Mouse (Mus musculus) forebrain, embryonic 12.5 days (tissue): Measurements from ENCODE around the gene Olfr90. TPM values are rescaled to one million over a fixed set of nuclear protein-coding genes. Genes with fewer than 3 reads are reported as not detected.
A peak's percentile ranks its signal among the peaks of the same experiment; 100 is the strongest.

ENCODE experiments used
- ATAC-seq: fragments of 200-750 bp; cut with Nextera tagmentation; 2 replicates; pipeline ENCODE4 v1.8.0; 2017; ENCODE audit warnings: moderate TSS enrichment; ENCODE audit not compliant: low FRiP score
- H3K27ac ChIP-seq: fragments of 300-500 bp; sonication (generic); 2 replicates; pipeline ENCODE4 v1.5.1; 2016; ENCODE audit warnings: mild to moderate bottlenecking
- H3K27me3 ChIP-seq: fragments of 300-500 bp; sonication (generic); 2 replicates; pipeline ENCODE4 v1.6.1; 2016; ENCODE audit warnings: mild to moderate bottlenecking
- H3K36me3 ChIP-seq: fragments of 300-500 bp; sonication (generic); replicated peaks from 2 replicates; pipeline ENCODE4 v1.6.1; 2016; ENCODE audit warnings: mild to moderate bottlenecking
- H3K4me1 ChIP-seq: fragments of 300-500 bp; sonication (generic); 2 replicates; pipeline ENCODE4 v1.6.1; 2016
- H3K4me2 ChIP-seq: fragments of 300-500 bp; sonication (generic); 2 replicates; pipeline ENCODE4 v1.6.1; 2016; ENCODE audit warnings: mild to moderate bottlenecking, moderate library complexity
- H3K4me3 ChIP-seq: fragments of 300-500 bp; sonication (generic); replicated peaks from 2 replicates; pipeline ENCODE4 v1.5.1; 2016; ENCODE audit warnings: mild to moderate bottlenecking
- H3K9ac ChIP-seq: fragments of 300-500 bp; sonication (generic); 2 replicates; pipeline ENCODE4 v1.6.1; 2016; ENCODE audit warnings: mild to moderate bottlenecking
- H3K9me3 ChIP-seq: fragments of 300-500 bp; sonication (generic); 2 replicates; pipeline ENCODE4 v1.6.1; 2016
- WGBS: fragments of 180-500 bp; shearing (Covaris S2); methylation state at CpG from one replicate; pipeline ENCODE4 v1.1.7; 2016; 5-methylcytosine and 5-hydroxymethylcytosine counted together
- polyA plus RNA-seq: library from polyadenylated mRNA; unstranded; fragments of >200 nt; fragmentation: Nextera tagmentation; extraction: Ambion mirVana; gene quantifications from 2 replicates; pipeline ENCODE4 v1.2.1, GENCODE M21; 2016

Olfr90 gene
- polyA plus RNA-seq, 1 experiment from 2014 or later, result 0.06 TPM

DNA sequence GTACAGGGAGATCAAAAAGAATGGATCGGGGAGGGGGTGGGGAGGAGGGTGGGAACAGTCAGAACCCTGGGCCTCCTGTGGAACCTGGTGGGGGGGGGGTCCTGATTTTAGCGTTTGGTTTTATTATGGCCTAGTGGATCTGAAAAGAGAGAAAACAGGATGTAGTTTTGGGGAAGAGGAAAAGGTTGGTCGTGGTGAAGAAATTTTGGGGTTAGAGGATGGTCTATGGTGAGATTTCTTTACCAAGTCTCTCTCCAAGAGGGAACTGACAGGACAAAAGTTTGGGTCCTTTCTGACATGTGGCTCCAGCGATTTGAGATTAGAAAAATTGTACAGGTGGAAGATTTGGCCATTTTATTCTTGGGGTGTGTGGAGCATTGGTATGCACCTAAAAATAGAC is 36.6 kb downstream of the Olfr90 start:
- H3K27me3 ChIP-seq, result peaks cover 12% of the 10 kb centered on the region
- ATAC-seq, result no peak
- H3K4me1 ChIP-seq, result peaks cover 49% of the 10 kb centered on the region
- H3K4me3 ChIP-seq, result peak overlapping the region; percentile 74; the same call in 1 of the 2 replicates
- H3K27ac ChIP-seq, result no peak overlapping the region
- H3K36me3 ChIP-seq, result peaks cover 31% of the 10 kb centered on the region
- peak overlapping the region; percentile 92; the same call in 1 of the 2 replicates for H3K9ac ChIP-seq
- H3K9me3 ChIP-seq, result no peaks in the 10 kb centered on the region
- peak overlapping the region; percentile 80 for H3K4me2 ChIP-seq
- WGBS, result 47% methylated on average over 4 of the region's 4 CpGs

DNA sequence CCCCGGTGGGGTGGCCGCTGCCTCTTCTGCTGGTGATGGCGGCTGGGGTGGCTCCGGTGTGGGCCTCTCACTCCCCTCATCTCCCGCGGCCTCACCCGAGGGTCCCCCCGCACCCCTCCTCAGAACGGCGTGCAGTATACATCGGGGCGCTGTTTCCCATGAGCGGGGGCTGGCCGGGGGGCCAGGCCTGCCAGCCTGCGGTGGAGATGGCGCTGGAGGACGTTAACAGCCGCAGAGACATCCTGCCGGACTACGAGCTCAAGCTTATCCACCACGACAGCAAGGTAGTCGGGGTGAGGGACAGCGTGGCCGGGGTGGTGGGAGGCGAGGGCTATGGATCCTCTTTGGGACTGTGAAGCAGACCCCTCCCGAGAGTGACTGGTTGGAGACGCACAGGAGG is 37.4 kb downstream of the Olfr90 start:
- Histone ChIP-seq H3K27ac (peak overlapping the region; percentile 81), H3K9me3 (no peaks in the 10 kb centered on the region), H3K4me2 (peak overlapping the region; percentile 80), H3K4me1 (peaks cover 51% of the 10 kb centered on the region), H3K36me3 (peaks cover 22% of the 10 kb centered on the region), H3K9ac (peak overlapping the region; percentile 92), H3K27me3 (peaks cover 12% of the 10 kb centered on the region), H3K4me3 (peak overlapping the region; percentile 74)
- peak; percentile 33 for ATAC-seq
- 1% methylated on average over 27 of the region's 27 CpGs for WGBS

DNA sequence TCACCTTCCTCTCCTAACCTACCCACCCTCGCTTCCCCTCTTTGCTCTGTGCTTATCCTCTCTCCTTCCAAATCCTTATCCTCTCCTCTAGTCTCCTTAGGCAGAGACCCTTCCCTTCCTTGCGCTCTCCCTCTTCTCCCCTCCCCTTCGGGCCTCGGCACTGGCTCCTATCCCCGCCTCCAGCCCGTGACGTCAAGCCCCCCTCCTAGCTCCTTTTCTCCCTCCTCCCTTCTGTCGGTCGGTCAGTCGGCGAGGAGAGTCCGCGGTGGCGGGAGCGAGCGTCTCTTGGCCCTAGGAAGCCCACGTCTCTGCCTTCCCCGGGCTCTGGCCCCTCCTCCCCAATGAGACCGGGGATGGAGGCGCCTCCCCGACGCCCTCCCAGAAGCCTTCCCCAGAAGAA is 37.9 kb downstream of the Olfr90 start:
- peak; percentile 75 for ATAC-seq
- H3K9ac ChIP-seq, result peak overlapping the region; percentile 92
- H3K4me2 ChIP-seq, result peak overlapping the region; percentile 80
- peaks cover 18% of the 10 kb centered on the region for H3K36me3 ChIP-seq
- WGBS, result under 1% methylated on average over 22 of the region's 22 CpGs
- H3K4me3 ChIP-seq, result peak overlapping the region; percentile 74
- H3K4me1 ChIP-seq, result peaks cover 51% of the 10 kb centered on the region
- H3K27ac ChIP-seq, result peak overlapping the region; percentile 81
- H3K9me3 ChIP-seq, result no peaks in the 10 kb centered on the region
- peaks cover 12% of the 10 kb centered on the region for H3K27me3 ChIP-seq

DNA sequence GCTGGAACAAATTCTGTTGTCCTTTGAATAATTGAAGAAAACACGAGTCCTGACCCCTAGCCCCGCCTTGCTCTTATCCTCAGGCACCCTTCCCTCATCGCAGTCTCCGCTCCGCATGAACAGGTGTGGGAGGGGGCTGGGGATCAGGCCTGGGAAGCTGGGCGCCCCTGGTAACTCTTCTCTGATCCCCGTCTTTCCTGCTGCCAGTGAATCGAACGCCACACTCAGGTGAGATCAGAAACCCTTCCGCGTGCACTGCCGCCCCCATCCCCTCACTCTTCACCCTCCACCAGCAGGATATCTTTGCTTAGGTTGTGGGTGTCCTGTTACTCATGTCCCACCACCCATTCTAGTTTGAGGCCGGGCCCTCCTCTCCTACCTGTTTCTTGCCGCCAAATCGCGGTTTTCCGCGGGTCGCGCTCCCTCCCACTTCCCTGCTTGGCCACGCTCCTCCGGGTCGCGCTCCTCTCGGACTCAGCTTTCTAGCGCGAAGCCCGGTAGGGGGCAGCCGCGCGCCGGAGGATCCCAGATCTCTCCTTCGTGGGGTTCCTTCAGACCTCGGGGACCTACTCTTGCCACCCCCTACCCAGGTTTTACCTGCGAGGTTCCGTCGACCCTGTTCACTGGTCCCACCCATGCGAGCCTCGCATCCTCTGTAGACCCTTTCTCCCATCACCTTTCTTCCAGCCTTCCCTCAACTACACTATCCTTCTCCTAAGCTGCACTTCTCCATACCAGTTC is 38.6 kb downstream of the Olfr90 start:
- Histone ChIP-seq H3K4me1 (peaks cover 55% of the 10 kb centered on the region), H3K27ac (peak overlapping the region; percentile 81), H3K4me2 (peak overlapping the region; percentile 80), H3K36me3 (peaks cover 11% of the 10 kb centered on the region), H3K9ac (peak overlapping the region; percentile 92; the same call in 1 of the 2 replicates), H3K27me3 (peaks cover 12% of the 10 kb centered on the region), H3K4me3 (peak overlapping the region; percentile 74), H3K9me3 (no peaks in the 10 kb centered on the region)
- under 1% methylated on average over 39 of the region's 39 CpGs for WGBS
- peak; percentile 22 for ATAC-seq

DNA sequence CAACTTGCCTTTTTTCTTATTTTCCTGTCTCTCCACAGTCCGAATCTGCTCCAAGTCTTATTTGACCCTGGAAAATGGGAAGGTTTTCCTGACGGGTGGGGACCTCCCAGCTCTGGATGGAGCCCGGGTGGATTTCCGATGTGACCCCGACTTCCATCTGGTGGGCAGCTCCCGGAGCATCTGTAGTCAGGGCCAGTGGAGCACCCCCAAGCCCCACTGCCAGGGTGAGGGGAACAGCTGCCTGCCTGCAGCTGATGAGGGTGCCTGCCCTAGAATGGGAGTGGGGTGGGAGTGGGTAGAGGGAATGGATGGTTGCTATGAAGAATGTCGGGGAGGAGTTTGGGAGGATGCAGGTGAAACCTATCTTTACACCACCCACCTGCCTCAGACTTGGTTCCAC is 39.9 kb downstream of the Olfr90 start:
- 69% methylated on average over 7 of the region's 7 CpGs for WGBS
- Histone ChIP-seq H3K9me3 (no peaks in the 10 kb centered on the region), H3K4me2 (peak overlapping the region; percentile 88), H3K27me3 (peaks cover 12% of the 10 kb centered on the region), H3K4me1 (peaks cover 54% of the 10 kb centered on the region), H3K4me3 (peak overlapping the region; percentile 13; the same call in 1 of the 2 replicates), H3K36me3 (no peaks in the 10 kb centered on the region), H3K9ac (0 out of 2 replicates have a peak overlapping the region, but pooled peaks have one; percentile 9), H3K27ac (no peak overlapping the region)
- no peak for ATAC-seq

DNA sequence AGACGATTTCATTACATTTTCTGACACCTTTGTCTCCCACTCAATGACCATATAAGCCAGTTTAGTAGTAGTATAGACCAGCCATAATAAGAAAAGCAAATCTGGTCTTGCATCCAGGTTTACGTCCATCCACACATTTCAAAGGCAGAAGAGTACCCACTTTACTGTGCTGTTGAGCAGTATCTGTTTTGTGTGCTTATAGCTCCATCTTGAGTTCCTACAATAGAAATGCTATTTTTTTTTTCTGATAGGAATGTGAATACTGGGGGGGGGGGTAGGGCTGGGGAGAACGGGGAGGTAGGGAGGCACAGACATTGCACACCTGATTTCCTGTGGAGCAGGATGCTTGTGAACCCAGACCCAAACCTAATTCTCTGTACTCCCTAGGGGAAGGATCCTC is 40.3 kb downstream of the Olfr90 start:
- H3K4me1 ChIP-seq, result peaks cover 51% of the 10 kb centered on the region
- ATAC-seq, result no peak
- H3K27ac ChIP-seq, result no peak overlapping the region
- 40% methylated on average over 3 of the region's 3 CpGs for WGBS
- H3K4me3 ChIP-seq, result peak overlapping the region; percentile 86; the same call in 1 of the 2 replicates
- H3K9me3 ChIP-seq, result no peaks in the 10 kb centered on the region
- peak overlapping the region; percentile 88 for H3K4me2 ChIP-seq
- no peaks in the 10 kb centered on the region for H3K36me3 ChIP-seq
- H3K9ac ChIP-seq, result no peak overlapping the region
- H3K27me3 ChIP-seq, result peaks cover 12% of the 10 kb centered on the region

DNA sequence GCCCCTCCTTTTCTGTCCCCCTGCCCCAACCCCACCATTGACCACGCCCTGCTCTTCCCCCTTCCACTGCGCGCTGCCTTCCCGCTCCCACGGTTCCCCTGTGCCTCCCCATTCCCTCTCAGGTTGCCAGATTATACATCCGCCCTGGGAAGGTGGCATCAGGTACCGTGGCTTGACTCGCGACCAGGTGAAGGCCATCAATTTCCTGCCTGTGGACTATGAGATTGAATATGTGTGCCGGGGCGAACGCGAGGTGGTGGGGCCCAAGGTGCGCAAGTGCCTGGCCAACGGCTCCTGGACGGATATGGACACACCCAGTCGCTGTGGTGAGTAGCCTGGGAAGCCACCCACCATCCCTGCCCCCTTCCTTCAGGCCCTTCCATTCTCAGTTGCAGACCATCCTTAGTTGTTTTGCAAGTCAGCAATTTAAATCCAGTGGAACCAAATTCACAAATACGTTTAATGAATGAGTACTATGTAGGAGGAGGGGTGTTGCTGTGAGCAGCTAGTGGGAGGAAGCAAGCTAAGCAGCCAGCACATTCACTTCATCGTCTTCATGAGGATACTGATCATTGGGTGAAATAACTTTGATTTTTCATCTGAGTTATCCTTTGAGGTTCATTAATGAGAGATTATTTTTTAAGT is 40.8 kb downstream of the Olfr90 start:
- no peak for ATAC-seq
- Histone ChIP-seq H3K4me3 (peak overlapping the region; percentile 86), H3K9ac (peak overlapping the region; percentile 96), H3K27me3 (peaks cover 12% of the 10 kb centered on the region), H3K4me2 (peak overlapping the region; percentile 88), H3K27ac (peak overlapping the region; percentile 47; the same call in 1 of the 2 replicates), H3K36me3 (no peaks in the 10 kb centered on the region), H3K9me3 (no peaks in the 10 kb centered on the region), H3K4me1 (peaks cover 47% of the 10 kb centered on the region)
- WGBS, result 14% methylated on average over 19 of the region's 19 CpGs

DNA sequence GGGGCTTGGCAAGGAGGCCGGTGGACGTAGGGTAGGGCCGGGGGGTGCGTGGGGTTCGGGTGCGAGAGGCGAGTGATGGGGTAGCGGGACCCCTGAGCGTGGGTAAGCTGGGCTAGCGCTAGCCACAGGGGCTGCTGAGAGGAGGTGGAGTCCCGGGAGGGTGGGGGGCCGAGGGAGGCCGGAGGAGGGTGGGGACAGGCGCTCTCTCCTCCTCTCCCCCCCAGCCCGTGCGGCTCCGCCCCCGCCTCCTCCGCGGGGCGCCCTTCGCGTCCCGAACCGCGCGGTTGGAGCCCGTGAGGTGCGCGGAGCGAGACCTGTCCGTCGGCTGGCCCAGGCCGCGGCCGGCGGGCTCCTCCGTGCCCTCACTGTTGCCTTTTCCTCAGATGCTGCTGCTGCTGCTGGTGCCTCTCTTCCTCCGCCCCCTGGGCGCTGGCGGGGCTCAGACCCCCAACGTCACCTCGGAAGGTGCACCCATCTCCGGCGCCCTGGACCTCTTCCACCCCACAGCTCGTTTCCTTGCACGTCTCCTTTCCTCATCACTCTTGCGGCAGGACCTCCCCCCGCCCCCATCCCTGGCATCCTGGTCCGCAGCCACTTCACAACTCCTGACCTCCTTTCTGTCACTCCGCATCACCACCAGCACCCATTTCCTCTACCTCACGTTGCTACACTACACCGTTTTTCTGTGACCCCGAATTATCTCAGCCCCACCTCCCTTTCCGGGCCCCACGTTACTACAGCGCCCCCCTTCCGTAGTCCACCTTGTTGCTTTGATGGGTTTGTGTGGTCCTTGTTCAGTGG is 41.8 kb downstream of the Olfr90 start:
- peak; percentile 60 for ATAC-seq
- Histone ChIP-seq H3K4me1 (peaks cover 43% of the 10 kb centered on the region), H3K36me3 (no peaks in the 10 kb centered on the region)

DNA sequence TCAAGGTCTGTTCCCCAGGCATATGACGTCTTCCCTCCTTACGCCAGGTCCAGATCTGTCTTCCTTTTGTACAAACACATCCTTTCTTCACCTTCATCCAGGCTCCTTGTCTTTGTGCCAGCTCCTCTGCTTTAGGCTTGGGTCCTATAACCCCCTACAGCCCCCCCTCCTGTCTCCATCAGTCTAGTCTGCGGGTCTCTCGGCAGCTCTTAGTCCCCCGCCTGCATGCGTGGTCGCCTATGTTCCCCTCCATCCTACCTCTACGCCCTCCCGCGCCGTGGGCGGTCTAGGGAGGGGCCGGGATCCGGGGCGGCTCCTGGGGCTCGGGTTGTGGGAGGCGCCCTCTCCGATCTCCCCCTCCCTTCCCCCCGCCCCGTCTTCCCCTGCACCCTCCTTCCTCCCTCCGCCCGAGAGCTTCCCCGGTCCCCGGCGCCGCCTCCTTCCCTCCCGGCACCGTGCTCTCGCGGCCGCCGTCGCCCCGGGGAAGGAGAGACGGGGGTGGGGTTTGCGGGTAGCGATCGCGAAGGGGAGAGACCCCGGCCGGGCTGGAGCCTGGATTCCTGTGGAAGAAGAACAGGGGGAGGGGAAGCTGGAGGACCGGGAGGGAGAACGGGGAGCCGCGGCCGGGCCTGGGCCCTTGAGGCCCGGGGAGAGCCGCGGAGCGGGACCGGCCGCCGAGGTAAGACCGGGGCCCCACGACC is 42.5 kb downstream of the Olfr90 start, which contains the start of gene Gabbr1:
Gene Gabbr1, plus strand, starts transcription at position 356 of the 701 bp plus-strand sequence.
- Histone ChIP-seq H3K9me3 (no peaks in the 10 kb centered on the region), H3K4me2 (peak within 1 kb of the TSS; percentile 88), H3K27ac (peak within 1 kb of the TSS; percentile 91), H3K9ac (peak within 1 kb of the TSS; percentile 96), H3K27me3 (peaks cover 12% of the 10 kb centered on the region), H3K4me3 (peak within 1 kb of the TSS; percentile 86), H3K4me1 (peaks cover 35% of the 10 kb centered on the region), H3K36me3 (no peaks in the 10 kb centered on the region)
- ATAC-seq, result peak; percentile 80
- WGBS, result under 1% methylated on average over 55 of the region's 55 CpGs

More for the DNA sequence above, 41.8 kb downstream of the Olfr90 start:
- no peaks in the 10 kb centered on the region for H3K9me3 ChIP-seq
- peak overlapping the region; percentile 91 for H3K27ac ChIP-seq
- peak overlapping the region; percentile 86 for H3K4me3 ChIP-seq
- peaks cover 12% of the 10 kb centered on the region for H3K27me3 ChIP-seq
- peak overlapping the region; percentile 88 for H3K4me2 ChIP-seq
- peak overlapping the region; percentile 96 for H3K9ac ChIP-seq
- 0% methylated on average over 41 of the region's 58 CpGs for WGBS

DNA sequence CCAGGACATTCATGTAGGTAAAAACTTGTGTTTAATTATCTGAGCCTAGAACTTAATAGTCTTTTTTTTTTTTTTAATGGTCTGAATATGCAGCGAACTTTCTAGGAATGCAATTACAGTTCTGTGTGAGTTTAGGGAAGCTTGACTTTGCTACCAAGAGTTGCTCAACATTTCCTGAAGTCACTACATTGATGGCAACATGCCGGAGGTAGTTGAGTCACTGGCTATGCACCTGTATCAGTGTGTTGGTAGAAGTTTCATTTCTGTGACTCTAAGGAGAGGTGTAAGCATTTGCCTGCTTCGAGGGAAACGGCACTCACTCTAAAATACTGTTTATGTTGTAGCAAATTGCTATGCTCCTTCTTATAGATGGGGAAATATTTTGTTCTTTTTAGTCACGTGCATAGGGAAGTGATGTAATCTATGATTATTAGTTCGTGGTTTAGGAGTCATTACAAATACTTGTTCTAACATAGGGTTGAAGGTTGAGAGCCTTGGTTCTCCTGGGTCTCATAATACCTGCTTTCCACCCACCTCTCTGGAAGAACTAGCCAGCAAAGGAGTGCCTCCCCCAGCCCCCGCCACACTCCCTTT is 43.6 kb downstream of the Olfr90 start:
- H3K4me2 ChIP-seq, result peak overlapping the region; percentile 88
- H3K27me3 ChIP-seq, result peaks cover 12% of the 10 kb centered on the region
- no peak for ATAC-seq
- peak overlapping the region; percentile 96 for H3K9ac ChIP-seq
- H3K27ac ChIP-seq, result peak overlapping the region; percentile 91
- H3K9me3 ChIP-seq, result no peaks in the 10 kb centered on the region
- no peaks in the 10 kb centered on the region for H3K36me3 ChIP-seq
- peaks cover 29% of the 10 kb centered on the region for H3K4me1 ChIP-seq
- 82% methylated on average over 7 of the region's 7 CpGs for WGBS
- peak overlapping the region; percentile 86 for H3K4me3 ChIP-seq
